Mouse (Mus musculus): ENCODE measurements around the gene Vac14. TPM values are rescaled to one million over a fixed set of nuclear protein-coding genes. Genes with fewer than 3 reads are reported as not detected.
"Not testable (repeated sequence)": the region's sequence is repeated elsewhere in the genome, so short reads cannot be mapped to it uniquely, and the experiment has no call there.

Gene Vac14
- polyA plus RNA-seq, 1 experiment, result 24.3 TPM

GRCm38 (mm10) chr8:110660121-110660520 is 41.7 kb downstream of the Vac14 start:
- no peak overlapping the region for H3K4me3 ChIP-seq (ENCODE audit: insufficient read depth, low read length)
- H3K4me1 ChIP-seq (ENCODE audit: control insufficient read depth, insufficient read depth, low read length), result peaks cover 4% of the 10 kb centered on the region
- no peak for TF ChIP-seq POLR2A (IDR thresholded peaks at IDR 0.05; ENCODE audit: extremely low read depth, insufficient read depth, low read length)
- no peak for TF ChIP-seq CTCF (IDR thresholded peaks at IDR 0.05; ENCODE audit: extremely low read depth, insufficient read depth, low read length)
- no peak overlapping the region; the same call in 1 of the 2 replicates for H3K27ac ChIP-seq (ENCODE audit: insufficient read depth, low read length)

GRCm38 (mm10) chr8:110662545-110662944 is 44.2 kb downstream of the Vac14 start:
- 0 out of 2 replicates have a peak overlapping the region, but pooled peaks have one; percentile 35 for H3K27ac ChIP-seq (ENCODE audit: insufficient read depth, low read length)
- TF ChIP-seq CTCF (IDR thresholded peaks at IDR 0.05; ENCODE audit: extremely low read depth, insufficient read depth, low read length) (0 out of 2 replicates have a peak, but pooled peaks have one; percentile 12), POLR2A (IDR thresholded peaks at IDR 0.05; ENCODE audit: extremely low read depth, insufficient read depth, low read length) (no peak)
- no peak overlapping the region for H3K4me3 ChIP-seq (ENCODE audit: insufficient read depth, low read length)
- peaks cover 4% of the 10 kb centered on the region for H3K4me1 ChIP-seq (ENCODE audit: control insufficient read depth, insufficient read depth, low read length)

- Histone ChIP-seq H3K27ac (ENCODE audit: insufficient read depth, low read length) (peak overlapping the region; percentile 49; the same call in 1 of the 2 replicates), H3K4me3 (ENCODE audit: insufficient read depth, low read length) (no peak overlapping the region), H3K4me1 (ENCODE audit: control insufficient read depth, insufficient read depth, low read length) (peaks cover 4% of the 10 kb centered on the region)
- TF ChIP-seq CTCF (IDR thresholded peaks at IDR 0.05; ENCODE audit: extremely low read depth, insufficient read depth, low read length) (no peak), POLR2A (IDR thresholded peaks at IDR 0.05; ENCODE audit: extremely low read depth, insufficient read depth, low read length) (no peak)
These were observed 44.8 kb downstream of the Vac14 start for GRCm38 (mm10) chr8:110663015-110663742.

DNA sequence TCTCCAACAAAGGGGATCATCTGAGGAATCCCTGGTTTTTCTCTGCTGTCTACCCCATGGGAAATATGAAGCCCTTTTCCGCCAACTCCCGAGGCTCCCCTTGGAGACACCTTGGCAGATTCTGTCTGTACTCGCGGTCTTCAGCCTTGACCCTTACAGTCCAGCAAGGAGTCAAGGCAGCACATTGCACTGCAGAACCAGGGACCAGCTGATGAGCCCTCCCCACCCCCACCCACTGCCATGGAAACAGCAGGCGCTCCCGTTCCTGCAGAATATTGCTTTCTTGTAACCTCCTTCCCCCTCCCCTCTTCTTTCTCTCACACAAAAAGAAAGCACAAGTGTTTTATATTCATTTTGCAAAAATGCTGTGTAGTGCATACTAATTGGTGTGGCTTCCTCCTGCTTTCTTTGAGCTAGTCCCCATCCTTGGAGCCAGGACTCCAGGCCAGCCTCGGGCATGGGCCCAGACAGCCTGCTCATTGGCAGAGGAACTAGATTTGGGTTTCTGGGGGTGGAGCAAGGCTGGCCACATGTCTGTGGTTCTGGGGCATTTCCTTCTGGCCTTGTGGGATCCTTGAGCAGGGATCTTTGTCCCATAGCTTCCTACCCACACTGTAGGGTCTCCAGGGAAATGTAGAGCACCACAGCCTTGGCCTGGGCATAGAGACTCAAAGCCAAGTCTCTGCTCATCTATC is 46.0 kb downstream of the Vac14 start:
- peak overlapping the region; percentile 54; the same call in 1 of the 2 replicates for H3K27ac ChIP-seq (ENCODE audit: insufficient read depth, low read length)
- H3K4me1 ChIP-seq (ENCODE audit: control insufficient read depth, insufficient read depth, low read length), result peaks cover 4% of the 10 kb centered on the region
- TF ChIP-seq CTCF (IDR thresholded peaks at IDR 0.05; ENCODE audit: extremely low read depth, insufficient read depth, low read length) (no peak), POLR2A (IDR thresholded peaks at IDR 0.05; ENCODE audit: extremely low read depth, insufficient read depth, low read length) (no peak)
- no peak overlapping the region for H3K4me3 ChIP-seq (ENCODE audit: insufficient read depth, low read length)

DNA sequence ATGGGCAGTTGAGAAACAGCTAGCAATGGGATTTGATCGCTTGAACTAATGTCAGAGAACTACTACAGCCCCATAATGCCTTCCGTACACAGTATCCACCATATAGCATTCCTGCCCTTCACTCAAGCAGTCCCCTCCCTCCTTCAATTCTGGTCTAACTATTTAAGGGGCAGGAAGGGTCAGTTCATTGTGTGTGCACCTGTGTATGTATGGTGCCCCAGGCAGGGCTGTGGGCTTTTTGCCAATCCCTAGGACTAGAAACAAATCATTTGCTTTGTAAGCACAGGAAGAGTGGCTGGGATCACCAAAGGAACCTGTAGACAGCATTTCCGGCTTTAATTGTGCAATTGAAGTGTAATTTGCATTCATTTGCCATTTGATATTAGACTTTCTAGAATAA is 46.6 kb downstream of the Vac14 start:
- Histone ChIP-seq H3K4me3 (ENCODE audit: insufficient read depth, low read length) (no peak overlapping the region), H3K27ac (ENCODE audit: insufficient read depth, low read length) (peak overlapping the region; percentile 54; the same call in 1 of the 2 replicates), H3K4me1 (ENCODE audit: control insufficient read depth, insufficient read depth, low read length) (peaks cover 4% of the 10 kb centered on the region)
- no peak for TF ChIP-seq POLR2A (IDR thresholded peaks at IDR 0.05; ENCODE audit: extremely low read depth, insufficient read depth, low read length)
- no peak for TF ChIP-seq CTCF (IDR thresholded peaks at IDR 0.05; ENCODE audit: extremely low read depth, insufficient read depth, low read length)

DNA sequence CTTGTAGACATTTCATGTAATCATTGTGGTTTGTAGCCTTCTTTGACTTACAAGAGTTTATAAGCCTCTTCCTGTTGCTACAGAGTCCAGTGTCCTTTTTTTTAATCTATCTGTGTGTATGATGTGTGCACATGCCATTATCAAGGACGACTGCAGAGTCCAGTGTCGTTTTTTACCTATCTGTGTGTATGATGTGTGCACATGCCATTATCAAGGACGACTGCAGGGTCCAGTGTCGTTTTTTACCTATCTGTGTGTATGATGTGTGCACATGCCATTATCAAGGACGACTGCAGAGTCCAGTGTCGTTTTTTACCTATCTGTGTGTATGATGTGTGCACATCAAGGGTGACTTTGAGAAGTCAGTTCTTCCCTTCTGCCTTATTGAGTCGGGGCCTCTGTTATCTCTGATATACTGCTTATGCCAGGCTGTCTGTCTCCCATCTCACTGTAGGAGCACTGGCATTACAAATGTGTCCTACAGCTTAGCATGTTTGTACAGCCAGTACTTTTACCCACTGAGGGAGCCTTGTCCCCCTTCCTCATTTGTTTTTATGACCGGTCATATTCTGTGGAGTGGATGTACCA is 49.3 kb downstream of the Vac14 start:
- not testable (repeated sequence) for H3K4me3 ChIP-seq (ENCODE audit: insufficient read depth, low read length); H3K27ac ChIP-seq (ENCODE audit: insufficient read depth, low read length); H3K4me1 ChIP-seq (ENCODE audit: control insufficient read depth, insufficient read depth, low read length)

- Histone ChIP-seq H3K4me3 (ENCODE audit: insufficient read depth, low read length) (no peak overlapping the region), H3K27ac (ENCODE audit: insufficient read depth, low read length) (no peak overlapping the region), H3K4me1 (ENCODE audit: control insufficient read depth, insufficient read depth, low read length) (peaks cover 3% of the 10 kb centered on the region)
- TF ChIP-seq POLR2A (IDR thresholded peaks at IDR 0.05; ENCODE audit: extremely low read depth, insufficient read depth, low read length) (no peak), CTCF (IDR thresholded peaks at IDR 0.05; ENCODE audit: extremely low read depth, insufficient read depth, low read length) (no peak)
These were observed 51.7 kb downstream of the Vac14 start for GRCm38 (mm10) chr8:110669932-110670628.

GRCm38 (mm10) chr8:110671309-110671708 is 52.9 kb downstream of the Vac14 start:
- Histone ChIP-seq H3K4me3 (ENCODE audit: insufficient read depth, low read length) (no peak overlapping the region), H3K27ac (ENCODE audit: insufficient read depth, low read length) (no peak overlapping the region), H3K4me1 (ENCODE audit: control insufficient read depth, insufficient read depth, low read length) (peaks cover 3% of the 10 kb centered on the region)
- TF ChIP-seq CTCF (IDR thresholded peaks at IDR 0.05; ENCODE audit: extremely low read depth, insufficient read depth, low read length), result no peak
- no peak for TF ChIP-seq POLR2A (IDR thresholded peaks at IDR 0.05; ENCODE audit: extremely low read depth, insufficient read depth, low read length)

- Histone ChIP-seq H3K27ac (ENCODE audit: insufficient read depth, low read length) (no peak overlapping the region), H3K4me1 (ENCODE audit: control insufficient read depth, insufficient read depth, low read length) (peaks cover 3% of the 10 kb centered on the region), H3K4me3 (ENCODE audit: insufficient read depth, low read length) (no peak overlapping the region)
- TF ChIP-seq CTCF (IDR thresholded peaks at IDR 0.05; ENCODE audit: extremely low read depth, insufficient read depth, low read length), result no peak
- TF ChIP-seq POLR2A (IDR thresholded peaks at IDR 0.05; ENCODE audit: extremely low read depth, insufficient read depth, low read length), result no peak
These were observed 53.7 kb downstream of the Vac14 start for GRCm38 (mm10) chr8:110672133-110672532.
